Mouse (Mus musculus) kidney, postnatal 4 days (tissue): ENCODE results near the gene Midn.

Experiments used
- DNase-seq, 2 experiments: peaks; one replicate each; pipeline ENCODE4 v3.0.0; 2021; ENCODE audit warnings: mixed read lengths in 2 of 2

Midn gene

GRCm38 (mm10) chr10:80172527-80173292 lies 24.6 kb downstream of the Midn start, which contains the start of gene 1600002K03Rik:
Gene 1600002K03Rik (plus strand): TSS chr10:80172944.
- peak; percentile 87 to 93 for DNase-seq

- no peak for DNase-seq
Measured at GRCm38 (mm10) chr10:80173358-80173757, 25.3 kb downstream of the Midn start.

DNA sequence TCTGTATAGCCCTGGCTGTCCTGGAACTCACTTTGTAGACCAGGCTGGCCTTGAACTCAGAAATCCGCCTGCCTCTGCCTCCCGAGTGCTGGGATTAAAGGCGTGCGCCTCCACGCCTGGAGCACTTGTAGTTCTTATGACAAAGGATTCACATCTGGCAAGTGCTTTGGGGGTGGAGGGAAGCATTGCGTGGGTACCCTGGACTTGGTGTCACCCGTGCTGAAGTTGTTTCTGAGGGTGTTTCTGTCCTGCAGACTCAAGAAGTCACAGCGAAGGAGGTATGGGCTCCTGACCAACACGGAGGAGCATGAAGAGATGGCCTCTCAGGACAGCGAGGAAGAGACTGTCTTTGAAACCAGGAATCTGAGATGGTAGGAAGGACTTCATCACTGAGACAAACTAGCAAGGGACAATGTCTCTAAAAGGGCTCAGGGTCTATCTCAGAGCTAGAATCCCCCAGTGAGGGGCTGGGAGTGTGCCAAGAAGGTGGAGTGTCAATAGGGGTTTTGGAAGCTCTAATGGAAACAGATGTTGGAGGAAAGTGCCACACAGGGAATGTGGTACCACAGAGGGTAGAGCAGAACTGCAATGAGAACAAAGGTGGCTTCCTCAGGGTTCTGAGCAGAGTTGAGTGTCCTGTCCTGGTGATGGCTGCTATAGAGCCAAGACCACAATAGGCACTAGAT lies 26.0 kb downstream of the Midn start:
- DNase-seq, result peak in 1 of 2 experiments; percentile 10

DNA sequence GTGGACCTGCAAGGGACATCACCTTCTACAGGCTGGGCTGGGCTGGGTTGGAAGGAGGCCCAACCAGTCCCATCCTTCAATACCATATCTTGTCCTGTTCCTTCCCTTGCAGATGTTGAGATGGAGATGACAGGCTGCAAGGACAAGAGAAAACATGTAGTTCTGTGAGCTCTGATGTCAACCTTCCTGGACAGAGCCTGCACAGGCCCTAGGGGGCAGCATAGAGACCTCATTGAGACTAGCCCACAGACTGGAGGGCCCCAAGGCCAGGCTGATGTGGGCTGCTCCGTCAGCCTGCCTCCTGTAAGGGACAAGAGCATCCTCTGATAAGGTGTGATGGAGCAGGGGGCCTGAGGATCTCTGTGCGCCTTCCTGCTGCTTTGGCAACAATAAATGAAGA lies 26.6 kb downstream of the Midn start:
- DNase-seq, result peak in 1 of 2 experiments; percentile 67

- peak; percentile 61 to 71 for DNase-seq
Measured at GRCm38 (mm10) chr10:80175536-80176269, 27.6 kb downstream of the Midn start.

DNA sequence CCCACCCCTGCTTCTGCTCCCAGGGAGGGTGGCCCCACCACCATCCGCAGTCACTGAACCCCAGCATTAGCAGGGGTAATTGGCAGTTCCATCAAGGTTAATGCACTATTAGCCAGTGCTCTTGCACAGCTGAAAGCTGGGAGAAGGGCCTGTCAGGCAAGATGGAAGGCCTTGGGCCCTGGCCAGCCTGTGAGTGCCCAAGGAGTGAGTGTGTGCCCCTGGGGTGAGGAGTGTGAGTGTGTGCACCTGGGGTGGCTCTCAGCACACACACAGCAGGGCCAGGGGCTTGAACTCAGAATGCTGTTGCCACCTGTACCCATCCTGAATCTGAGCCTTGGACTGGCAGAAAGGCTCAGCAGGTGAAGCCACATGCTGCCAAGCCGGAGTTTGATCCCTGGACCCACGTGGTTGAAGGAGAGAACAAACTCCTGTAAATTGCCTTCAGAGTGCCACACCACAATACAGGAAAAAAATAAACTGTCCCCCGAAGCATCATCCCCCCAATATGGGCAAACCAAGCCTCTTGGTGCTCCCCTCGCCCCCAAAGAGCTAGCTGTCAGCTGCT lies 28.3 kb downstream of the Midn start:
- DNase-seq, result peak in 1 of 2 experiments; percentile 8

DNA sequence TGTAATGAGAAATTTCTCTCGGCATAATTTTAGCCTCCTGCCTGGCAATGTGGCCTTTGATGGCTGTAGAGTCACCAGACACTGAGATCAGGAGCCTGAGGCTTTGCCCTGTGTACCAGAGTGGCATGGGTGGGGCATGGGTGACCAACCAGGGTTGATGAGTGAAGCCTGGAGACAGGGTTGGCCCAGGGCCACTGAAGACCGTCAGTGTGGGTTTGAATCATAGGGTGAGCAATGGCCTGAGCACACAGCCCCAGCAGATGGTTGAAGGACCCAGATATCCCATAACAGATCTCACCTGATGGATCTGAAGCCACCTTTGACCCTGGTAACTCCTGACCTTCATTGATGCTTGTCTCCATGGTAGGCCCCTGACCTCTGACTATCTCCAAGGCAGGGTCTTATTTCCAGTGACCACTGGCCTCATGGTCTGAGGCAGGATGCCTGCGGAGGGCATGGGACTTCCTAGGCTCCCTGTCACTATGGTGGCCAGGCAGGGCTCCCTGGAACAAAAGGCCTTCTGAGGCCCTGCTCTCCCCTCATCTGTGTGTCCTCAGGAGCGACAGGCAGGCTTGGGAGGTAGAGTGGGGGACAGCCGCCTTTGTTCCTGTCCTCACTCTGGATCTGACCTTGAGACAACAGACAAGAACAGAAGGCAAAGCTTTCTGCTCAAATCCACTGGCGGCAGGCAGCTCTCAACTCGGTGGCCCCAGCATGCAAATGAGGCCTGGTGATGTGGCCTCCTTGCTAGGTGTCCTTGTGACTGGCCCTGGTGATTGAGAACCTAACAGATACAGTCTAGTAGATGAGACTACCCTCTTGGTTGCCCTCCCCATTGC lies 29.6 kb downstream of the Midn start:
- no peak for DNase-seq

DNA sequence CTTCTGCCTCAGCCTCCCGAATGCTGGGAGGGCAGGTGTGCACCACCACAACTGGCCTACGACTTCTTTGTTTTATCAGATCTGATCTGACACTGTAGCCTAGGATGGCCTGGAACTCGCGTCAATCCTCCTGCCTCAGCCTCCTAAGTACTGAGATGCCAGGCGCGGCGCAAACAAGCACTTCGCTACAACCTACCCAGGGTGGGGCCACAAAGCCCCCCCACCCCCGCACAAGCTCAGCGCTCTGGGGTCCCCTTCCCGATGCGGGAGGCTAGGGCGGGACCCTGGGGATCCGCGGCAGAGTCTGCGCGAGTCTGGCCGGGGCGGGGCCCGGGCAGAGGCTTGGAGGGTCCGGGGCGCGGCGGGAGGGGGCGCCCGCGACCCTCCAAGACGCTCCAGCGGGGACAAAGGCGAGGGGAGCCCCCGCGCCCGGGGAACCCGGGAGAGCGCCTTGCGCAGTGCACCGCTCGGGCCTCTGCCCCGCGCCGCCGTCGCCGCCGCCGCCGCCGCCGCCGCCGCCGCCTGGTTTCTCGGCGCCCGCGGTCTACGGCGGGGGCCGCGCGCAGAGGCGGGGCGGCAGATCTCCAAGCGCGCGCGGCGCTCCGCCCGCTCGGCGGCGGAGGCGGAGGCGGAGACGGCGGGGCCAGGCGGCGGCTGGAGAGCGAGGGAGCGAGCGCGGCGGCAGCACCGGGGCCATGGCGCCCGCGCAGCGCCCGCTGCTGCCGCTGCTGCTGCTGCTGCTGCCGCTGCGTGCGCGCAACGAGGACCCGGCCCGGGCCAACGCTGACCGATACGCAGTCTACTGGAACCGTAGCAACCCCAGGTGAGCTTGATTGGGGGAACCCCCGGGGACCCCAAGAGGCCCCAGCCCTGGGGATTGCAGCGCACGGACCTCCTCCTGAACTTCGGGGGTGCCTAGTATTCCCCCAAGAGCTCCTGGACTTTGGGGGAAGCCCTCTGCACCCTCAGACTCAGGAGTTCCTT lies 31.3 kb downstream of the Midn start, which contains the start of gene Efna2:
Gene Efna2, plus strand, starts transcription at position 415 of the 984 bp plus-strand sequence.
- DNase-seq, result peak; percentile 63 to 73

DNA sequence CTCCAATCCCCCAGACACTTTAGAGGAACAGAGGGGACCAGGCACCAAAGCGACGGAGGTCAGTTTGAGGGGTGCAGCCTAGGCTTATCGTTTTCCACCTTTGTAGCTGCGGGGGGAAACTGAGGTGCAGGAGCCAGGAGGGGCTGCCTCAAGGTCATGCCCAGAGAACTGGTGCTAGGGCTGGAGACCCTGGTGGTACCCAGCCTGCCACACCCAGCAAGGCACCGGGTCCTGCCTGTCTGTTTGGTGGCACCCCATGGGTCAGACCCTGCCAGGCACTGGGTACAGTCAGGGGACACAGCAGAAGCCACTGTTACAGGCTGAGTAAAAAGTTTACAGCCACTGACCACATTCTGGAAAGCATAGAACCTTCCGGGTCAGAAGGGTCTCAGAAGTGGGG lies 32.2 kb downstream of the Midn start:
- DNase-seq, result peak in 1 of 2 experiments; percentile 6

- DNase-seq, result no peak
Measured at GRCm38 (mm10) chr10:80180823-80181222, 32.8 kb downstream of the Midn start.

DNA sequence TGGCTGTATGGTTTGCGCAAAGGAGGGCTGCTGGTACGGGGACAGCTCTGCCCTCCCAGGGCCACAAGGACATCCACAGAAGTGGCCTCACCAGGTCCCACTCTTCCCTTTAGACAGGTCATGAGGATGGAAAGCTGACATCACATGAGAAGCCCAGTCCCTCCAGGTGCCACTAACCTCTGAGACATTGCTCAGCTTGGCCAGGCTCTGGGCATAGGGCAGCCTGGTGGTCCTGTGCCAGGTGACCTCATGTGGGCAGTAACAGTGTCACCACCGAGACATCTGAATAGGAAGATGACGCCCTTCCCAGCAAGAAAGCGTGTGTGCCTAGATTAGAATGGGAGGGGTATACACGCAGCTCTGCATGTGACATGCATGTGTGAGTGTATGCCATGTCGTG lies 34.5 kb downstream of the Midn start:
- no peak for DNase-seq

- DNase-seq, result no peak
Measured at GRCm38 (mm10) chr10:80186649-80187048, 38.6 kb downstream of the Midn start.

- DNase-seq, result no peak
Measured at GRCm38 (mm10) chr10:80187739-80188138, 39.7 kb downstream of the Midn start.

DNA sequence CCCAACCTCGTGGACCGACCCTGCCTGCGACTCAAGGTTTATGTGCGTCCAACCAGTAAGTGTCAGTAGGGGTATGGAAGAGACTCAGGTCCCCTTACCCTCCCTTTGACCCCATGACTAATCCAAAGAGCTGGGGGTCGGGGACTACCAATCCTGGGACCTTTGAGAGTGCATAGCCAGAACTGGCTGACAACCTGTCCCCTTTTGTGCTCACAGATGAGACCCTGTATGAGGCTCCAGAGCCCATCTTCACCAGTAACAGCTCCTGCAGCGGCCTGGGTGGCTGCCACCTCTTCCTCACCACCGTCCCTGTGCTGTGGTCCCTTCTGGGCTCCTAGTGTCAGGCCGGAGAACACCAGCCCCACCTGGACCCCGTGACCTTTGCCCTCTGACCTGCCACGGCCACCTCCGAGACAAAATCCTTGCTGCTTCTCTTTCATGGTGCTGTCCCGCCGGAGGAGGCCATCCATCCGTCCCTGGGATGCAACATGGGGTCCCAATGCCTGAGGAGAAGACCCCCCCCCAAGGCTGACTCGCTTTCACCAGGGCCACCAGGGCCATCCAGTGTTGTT lies 40.5 kb downstream of the Midn start:
- DNase-seq, result no peak

DNA sequence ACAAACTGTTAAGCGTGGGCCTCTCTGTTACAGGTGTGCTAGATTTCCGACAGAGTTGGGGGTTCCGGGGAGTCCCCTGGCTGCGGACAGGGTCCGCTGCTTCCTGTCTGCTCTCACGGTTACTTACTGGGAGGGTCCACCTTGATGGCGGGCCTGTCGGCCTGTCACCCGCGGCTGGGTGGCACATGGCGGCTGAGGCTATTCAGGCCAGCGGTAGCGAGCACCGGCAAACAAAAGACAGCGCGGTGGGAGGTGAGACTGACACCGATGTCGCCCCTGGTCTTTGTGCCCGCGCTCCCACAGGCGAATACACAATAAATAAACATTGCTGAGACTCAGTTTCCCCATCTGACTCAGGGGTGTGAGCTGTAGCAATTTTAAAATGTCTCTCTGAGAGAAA lies 41.9 kb downstream of the Midn start:
- no peak for DNase-seq

- DNase-seq, result peak; percentile 69 to 79
Measured at GRCm38 (mm10) chr10:80190491-80191051, 42.5 kb downstream of the Midn start.

- DNase-seq, result no peak
Measured at GRCm38 (mm10) chr10:80193976-80194375, 45.9 kb downstream of the Midn start.

- DNase-seq, result no peak
Measured at GRCm38 (mm10) chr10:80194441-80194840, 46.4 kb downstream of the Midn start.

GRCm38 (mm10) chr10:80196167-80196566 lies 48.1 kb downstream of the Midn start:
- no peak for DNase-seq
